ENCODE assay signal across 10 mouse cellular contexts in genomic region chr11:74536140-74536842, GRCm38 (mm10).
DNase-seq lines count a peak whose midpoint lies in the region; ATAC-seq and TF ChIP-seq lines count a peak whose summit lies in the region.
"Had no signal": no experiment of that assay in that cellular context is flagged by ENCODE, and none has a peak within 500 bp of the region (broad histone marks: within the 10 kb centered on the region; RNA-seq: fewer than 3 reads in every experiment).

No protein-coding gene starts in this region.

- H3K36me3 ChIP-seq in forebrain, embryonic 11.5 days (ENCODE audit: control insufficient read depth, insufficient read depth, low read length): no peaks in the 10 kb centered on the region
- H3K36me3 ChIP-seq in forebrain, embryonic 13.5 days (ENCODE audit: poor library complexity, severe bottlenecking): no peaks in the 10 kb centered on the region
- H3K36me3 ChIP-seq in ES-Bruce4 (ENCODE audit: control insufficient read depth, insufficient read depth, low read length, poor library complexity, severe bottlenecking): no peaks in the 10 kb centered on the region
- H3K36me3 ChIP-seq in hindbrain, embryonic 16.5 days (ENCODE audit: control insufficient read depth, insufficient read depth, low read length): no peaks in the 10 kb centered on the region

- WGBS in forebrain, embryonic 11.5 days: 36% methylated on average over 14 of the region's 14 CpGs
- 38% methylated on average over 14 of the region's 14 CpGs for WGBS in forebrain, embryonic 13.5 days
- 38% methylated on average over 14 of the region's 14 CpGs for WGBS in hindbrain, embryonic 16.5 days

- TF ChIP-seq EP300 in ES-Bruce4 (IDR thresholded peaks at IDR 0.05; ENCODE audit: insufficient read depth, low read depth, low read length): peak; percentile 91

- peak; percentile 33; the same call in 1 of the 2 replicates for ATAC-seq in forebrain, embryonic 11.5 days (replicated peaks; ENCODE audit: low FRiP score)
- ATAC-seq in forebrain, embryonic 13.5 days: no peak
- 0 out of 2 replicates have a peak, but pooled peaks have one; percentile 24 for ATAC-seq in hindbrain, embryonic 16.5 days

- TF ChIP-seq CTCF in ES-Bruce4 (IDR thresholded peaks at IDR 0.05; ENCODE audit: low read depth, low read length): no peak

- peaks cover 5% of the 10 kb centered on the region; the same call in 1 of the 2 replicates for H3K4me1 ChIP-seq in forebrain, embryonic 11.5 days (replicated peaks; ENCODE audit: control insufficient read depth, insufficient read depth, low read length)
- H3K4me1 ChIP-seq in forebrain, embryonic 13.5 days: peaks cover 6% of the 10 kb centered on the region; the same call in 1 of the 2 replicates
- H3K4me1 ChIP-seq in ES-Bruce4 (ENCODE audit: control insufficient read depth, insufficient read depth, low read length): peaks cover 5% of the 10 kb centered on the region
- no peaks in the 10 kb centered on the region for H3K4me1 ChIP-seq in hindbrain, embryonic 16.5 days (ENCODE audit: control insufficient read depth, insufficient read depth, low read depth, low read length)

- H3K27me3 ChIP-seq in forebrain, embryonic 11.5 days (ENCODE audit: control insufficient read depth, insufficient read depth, low read length): no peaks in the 10 kb centered on the region
- H3K27me3 ChIP-seq in forebrain, embryonic 13.5 days: no peaks in the 10 kb centered on the region
- H3K27me3 ChIP-seq in ES-Bruce4 (ENCODE audit: control insufficient read depth, insufficient read depth, low read length, poor library complexity, severe bottlenecking): no peaks in the 10 kb centered on the region
- H3K27me3 ChIP-seq in hindbrain, embryonic 16.5 days (replicated peaks; ENCODE audit: control insufficient read depth, insufficient read depth, low read length): no peaks in the 10 kb centered on the region

- intact Hi-C loops in left cerebral cortex, postnatal 4 days (cut with DNase I): no loop called here

- no peaks in the 10 kb centered on the region for H3K9me3 ChIP-seq in forebrain, embryonic 11.5 days (ENCODE audit: control insufficient read depth, low read length)
- H3K9me3 ChIP-seq in forebrain, embryonic 13.5 days (replicated peaks): no peaks in the 10 kb centered on the region
- peaks cover 24% of the 10 kb centered on the region for H3K9me3 ChIP-seq in ES-Bruce4 (replicated peaks; ENCODE audit: control insufficient read depth, insufficient read depth, low read length, poor library complexity, severe bottlenecking)
- no peaks in the 10 kb centered on the region for H3K9me3 ChIP-seq in hindbrain, embryonic 16.5 days (ENCODE audit: control insufficient read depth, low read length)

- no peak overlapping the region for H3K9ac ChIP-seq in forebrain, embryonic 11.5 days (ENCODE audit: low read length)
- no peak overlapping the region for H3K9ac ChIP-seq in forebrain, embryonic 13.5 days
- no peak overlapping the region for H3K9ac ChIP-seq in ES-Bruce4 (ENCODE audit: low read depth, poor library complexity, severe bottlenecking)
- no peak overlapping the region for H3K9ac ChIP-seq in hindbrain, embryonic 16.5 days (ENCODE audit: low read depth, low read length)

- H3K4me2 ChIP-seq in forebrain, embryonic 11.5 days (ENCODE audit: low read depth, low read length, severe bottlenecking): no peak overlapping the region
- H3K4me2 ChIP-seq in forebrain, embryonic 13.5 days: no peak overlapping the region
- no peak overlapping the region for H3K4me2 ChIP-seq in hindbrain, embryonic 16.5 days (ENCODE audit: low read length)

- DNase-seq in forebrain, embryonic 11.5 days (ENCODE audit: low spot score): no peak
- peak; percentile 63 for DNase-seq in liver
- DNase-seq in left cerebral cortex, postnatal 4 days: no peak
- DNase-seq in retina, embryonic 14.5 days (ENCODE audit: low spot score): no peak
- no peak for DNase-seq in layer of hippocampus, postnatal 14 days (ENCODE audit: low spot score in 2 of 2)
- DNase-seq: B cell, adult 2 months had no signal

- no peak for TF ChIP-seq POLR2A in ES-Bruce4 (IDR thresholded peaks at IDR 0.05; ENCODE audit: insufficient read depth, low read length)

- H3K4me3 ChIP-seq in forebrain, embryonic 11.5 days (ENCODE audit: low read depth, low read length): no peak overlapping the region
- no peak overlapping the region for H3K4me3 ChIP-seq in forebrain, embryonic 13.5 days
- no peak overlapping the region for H3K4me3 ChIP-seq in ES-Bruce4 (ENCODE audit: low read depth, low read length)
- no peak overlapping the region for H3K4me3 ChIP-seq in hindbrain, embryonic 16.5 days (ENCODE audit: low read length)
- H3K4me3 ChIP-seq: myocyte had no signal

- no peak overlapping the region for H3K27ac ChIP-seq in forebrain, embryonic 11.5 days (ENCODE audit: low read depth, low read length)
- H3K27ac ChIP-seq in forebrain, embryonic 13.5 days: no peak overlapping the region
- peak overlapping the region; percentile 39; the same call in 1 of the 2 replicates for H3K27ac ChIP-seq in ES-Bruce4 (ENCODE audit: insufficient read depth, low read length)
- H3K27ac ChIP-seq in hindbrain, embryonic 16.5 days (ENCODE audit: low read depth, low read length): no peak overlapping the region
